Comparison of ENCODE assay signal across 8 mouse cellular contexts in genomic region chr9:87730961-87731535, GRCm38 (mm10). TPM values are rescaled to one million over a fixed set of nuclear protein-coding genes. Genes with fewer than 3 reads are reported as not detected.
DNase-seq lines count a peak whose midpoint lies in the region; ATAC-seq and TF ChIP-seq lines count a peak whose summit lies in the region.

Gene Tbx18, minus strand, starts transcription at chr9:87731260.

- H3K4me3 ChIP-seq in forebrain, embryonic 10.5 days = peak within 1 kb of the TSS; percentile 60
- H3K4me3 ChIP-seq in heart, postnatal 0 days (ENCODE audit: low read depth, low read length) = peak within 1 kb of the TSS; percentile 92

- peaks cover 100% of the 10 kb centered on the region for H3K27me3 ChIP-seq in forebrain, embryonic 10.5 days (ENCODE audit: poor library complexity, severe bottlenecking)
- H3K27me3 ChIP-seq in heart, postnatal 0 days (ENCODE audit: control insufficient read depth, insufficient read depth, low read length) = peaks cover 68% of the 10 kb centered on the region

- peak; percentile 30 for TF ChIP-seq CTCF in heart, postnatal 0 days (IDR thresholded peaks at IDR 0.05; ENCODE audit: low read depth)

- H3K4me1 ChIP-seq in forebrain, embryonic 10.5 days = peaks cover 31% of the 10 kb centered on the region
- no peaks in the 10 kb centered on the region for H3K4me1 ChIP-seq in heart, postnatal 0 days (ENCODE audit: control insufficient read depth, insufficient read depth)

- peak within 1 kb of the TSS; percentile 75 for H3K27ac ChIP-seq in forebrain, embryonic 10.5 days
- H3K27ac ChIP-seq in heart, postnatal 0 days (ENCODE audit: low read depth) = peak within 1 kb of the TSS; percentile 89

- peak within 1 kb of the TSS; percentile 97 for H3K9ac ChIP-seq in heart, postnatal 0 days (replicated peaks; ENCODE audit: low read depth, low read length)

- under 1% methylated on average over 27 of the region's 27 CpGs for WGBS in forebrain, embryonic 10.5 days
- under 1% methylated on average over 27 of the region's 27 CpGs for WGBS in heart, postnatal 0 days

- H3K4me2 ChIP-seq in heart, postnatal 0 days (ENCODE audit: low read depth, low read length) = peak within 1 kb of the TSS; percentile 86

- no peaks in the 10 kb centered on the region for H3K9me3 ChIP-seq in forebrain, embryonic 10.5 days
- H3K9me3 ChIP-seq in heart, postnatal 0 days (replicated peaks; ENCODE audit: control insufficient read depth, low read length) = no peaks in the 10 kb centered on the region

- intact Hi-C loops in left cerebral cortex, postnatal 25 days (cut with DNase I) = loop anchor here (10.0 kb wide), 2 partner anchors 494 to 814 kb away; partner anchors contain the start of gene Zfp949

- DNase-seq in ES-CJ7 (ENCODE audit: low read depth, low spot score) = peak; percentile 97
- peak; percentile 50 to 86 for DNase-seq in adrenal gland, adult (ENCODE audit: inconsistent age in 2 of 2, low spot score in 1 of 2)
- peak; percentile 88 for DNase-seq in forebrain, embryonic 10.5 days (ENCODE audit: extremely low spot score, low spot score)
- DNase-seq in heart, postnatal 0 days (ENCODE audit: low spot score) = peak; percentile 91
- peak; percentile 31 to 37 for DNase-seq in left cerebral cortex, postnatal 25 days (ENCODE audit: low spot score in 2 of 2)
- peak; percentile 76 for DNase-seq in urinary bladder, postnatal 14 days (ENCODE audit: low spot score)
- no peak for DNase-seq in B cell, adult 2 months

- peak; percentile 85 for ATAC-seq in heart, postnatal 0 days (ENCODE audit: insufficient read depth, low read depth)
- peak; percentile 63 for ATAC-seq in megakaryocyte-erythroid progenitor cell, adult 5-6 weeks (replicated peaks; ENCODE audit: low FRiP score, low TSS enrichment, poor library complexity, severe bottlenecking)

- H3K36me3 ChIP-seq in forebrain, embryonic 10.5 days (replicated peaks) = no peaks in the 10 kb centered on the region
- H3K36me3 ChIP-seq in heart, postnatal 0 days (replicated peaks; ENCODE audit: control insufficient read depth, insufficient read depth, low read length) = no peaks in the 10 kb centered on the region

- 0 out of 2 replicates have a peak, but pooled peaks have one; percentile 35 for TF ChIP-seq EP300 in heart, postnatal 0 days (IDR thresholded peaks at IDR 0.05; ENCODE audit: low read depth)

RNA-seq across cellular contexts. Expression of gene Tbx18, which starts in this region (rescaled TPM):
- 3.0 and 3.1 TPM in 2 replicates for polyA plus RNA-seq in forebrain, embryonic 10.5 days (2016; fragmentation: Nextera tagmentation; extraction: Ambion mirVana)
- 14.8 and 17.2 TPM in 2 replicates for total RNA-seq in heart, postnatal 0 days (2014; rRNA removed; ENCODE audit: low replicate concordance)
- 3.7 and 4.4 TPM in 2 replicates for polyA plus RNA-seq in heart, postnatal 0 days (2015; fragmentation: Nextera tagmentation; extraction: Ambion mirVana)
- 1 to 10 TPM; 2.1 to 2.2 TPM for total RNA-seq in left cerebral cortex, postnatal 25 days (2021)
- total RNA-seq in megakaryocyte-erythroid progenitor cell, adult 5-6 weeks (2014; fragmentation: Nextera tagmentation) = 0.28 TPM in 1 of 2 replicates, not detected in the other
- total RNA-seq in megakaryocyte-erythroid progenitor cell, adult 5-6 weeks (2017) = not detected in 2 replicates

Comparison
In these comparisons a context has a peak if more than half of its experiments do, and no peak if none do; other contexts are left out.
1. Peak in ATAC-seq in megakaryocyte-erythroid progenitor cell, adult 5-6 weeks; RNA of the gene not detected or under 1 TPM.
2. DNase-seq: peak in ES-CJ7 (single experiment), adrenal gland, adult (2 of 2), forebrain, embryonic 10.5 days (single experiment), heart, postnatal 0 days (single experiment), left cerebral cortex, postnatal 25 days (2 of 2) and urinary bladder, postnatal 14 days (single experiment); none in B cell, adult 2 months (0 of 2).